Mouse (Mus musculus): Measurements from ENCODE around the gene Tspan7.

GRCm38 (mm10) chrX:10449323-10449980 lies 35.5 kb upstream of the Tspan7 start:
- no peak for TF ChIP-seq CTCF (IDR thresholded peaks at IDR 0.05; ENCODE audit: extremely low read depth, insufficient read depth, insufficient read length, insufficient replicate concordance)
- no peak for TF ChIP-seq POLR2A (IDR thresholded peaks at IDR 0.05; ENCODE audit: low read depth, low read length)
